Comparison of ENCODE assay signal across 1 mouse cellular context in genomic region chr1:128282924-128283323, GRCm38 (mm10).
TF ChIP-seq lines count a peak whose summit lies in the region.

No protein-coding gene starts in this region.

TF ChIP-seq in CH12.LX, 34 proteins besides CTCF, POLR2A, EP300 and RAD21:
- TF ChIP-seq TBP (conservative IDR thresholded peaks at IDR 0.05; ENCODE audit: low read depth, low read length) (no peak), SMC3 (IDR thresholded peaks at IDR 0.05; ENCODE audit: low read depth, low read length) (peak; percentile 7; the same call in 1 of the 2 replicates)
